Mouse (Mus musculus) kidney, adult 2 months (tissue): Measurements from ENCODE around the gene Cyp4f39.

Source experiments
- CTCF ChIP-seq: fragments of 200-500 bp; conservative IDR thresholded peaks from 2 replicates; pipeline ENCODE4 v1.5.1; 2011; ENCODE audit warnings: low read depth, mild to moderate bottlenecking, control low read depth, low read length, moderate library complexity, mixed read lengths; ENCODE audit not compliant: insufficient read depth, insufficient read length
- POLR2A ChIP-seq: fragments of 200-500 bp; IDR thresholded peaks from one replicate; pipeline ENCODE4 v1.6.1; 2011; ENCODE audit warnings: low read depth, low read length, control low read depth

DNA sequence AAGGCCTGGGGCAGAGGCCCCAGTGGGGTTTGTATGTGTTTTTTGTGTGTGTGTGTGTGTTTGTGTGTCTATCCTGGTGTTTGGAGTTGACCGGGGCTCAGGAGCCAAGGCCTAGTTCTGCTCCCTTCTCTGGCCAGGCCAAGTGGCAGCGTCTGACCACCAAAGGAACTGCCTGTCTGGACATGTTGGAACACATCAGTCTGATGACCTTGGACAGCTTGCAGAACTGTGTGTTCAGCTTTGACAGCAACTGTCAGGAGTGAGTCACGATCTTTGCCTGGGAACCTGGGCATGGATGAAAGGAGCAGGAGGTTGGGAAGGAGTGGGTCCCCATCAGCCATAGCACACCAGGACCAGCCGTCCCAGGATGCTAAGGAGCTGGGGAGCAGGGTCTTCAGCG, 69.5 kb downstream of the Cyp4f39 start:
- TF ChIP-seq CTCF (no peak), POLR2A (no peak)
